Mouse (Mus musculus): ENCODE measurements around the gene Sorl1. TPM values are rescaled to one million over a fixed set of nuclear protein-coding genes. Genes with fewer than 3 reads are reported as not detected.

Gene Sorl1
- polyA plus RNA-seq, 1 experiment: under 0.01 TPM

GRCm38 (mm10) chr9:42109837-42110451 lies 14.2 kb downstream of the Sorl1 start:
- TF ChIP-seq REST (IDR thresholded peaks at IDR 0.05; ENCODE audit: insufficient read depth, insufficient read length): no peak
- peak in 2 of 3 experiments; percentile 50 to 85 for TF ChIP-seq MYOG (IDR thresholded peaks at IDR 0.05; ENCODE audit: control insufficient read depth in 1 of 3, insufficient read depth in 1 of 3, insufficient read length in 2 of 3, low read depth in 2 of 3)
- peak in 2 of 3 experiments; percentile 82 to 83 for TF ChIP-seq MYOD1 (IDR thresholded peaks at IDR 0.05; ENCODE audit: control insufficient read depth in 1 of 3, insufficient read length in 2 of 3, low read depth in 2 of 3)
- H3K4me2 ChIP-seq (ENCODE audit: low read depth): peak overlapping the region; percentile 50
- H3K79me2 ChIP-seq (ENCODE audit: control insufficient read depth, insufficient read depth): no peaks in the 10 kb centered on the region
- H3K27me3 ChIP-seq (ENCODE audit: control insufficient read depth, insufficient read depth, insufficient read length): no peaks in the 10 kb centered on the region
- H3ac ChIP-seq (ENCODE audit: control insufficient read depth, insufficient read length): no peak overlapping the region
- H3K4me3 ChIP-seq: no peak overlapping the region
- no peaks in the 10 kb centered on the region for H3K36me3 ChIP-seq (ENCODE audit: control insufficient read depth, insufficient read depth)

DNA sequence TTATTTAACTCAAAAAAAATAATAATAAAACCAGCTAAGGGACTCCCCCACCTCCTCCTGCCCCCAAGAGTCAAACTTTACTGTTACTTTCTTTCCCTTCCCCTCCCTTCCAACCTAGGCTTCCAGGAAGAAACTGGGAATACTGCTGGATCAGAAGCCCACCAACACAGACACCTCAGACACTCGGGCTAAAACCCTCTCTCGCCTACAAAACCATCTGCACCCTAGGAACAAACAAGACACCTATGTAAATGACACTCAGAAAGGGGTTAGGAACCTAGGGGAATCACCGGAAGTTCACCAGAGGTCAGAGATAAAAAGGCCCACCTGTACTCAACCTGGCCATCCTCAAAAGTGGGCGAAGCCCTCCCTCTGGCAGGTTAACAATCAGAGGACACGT lies 15.0 kb downstream of the Sorl1 start:
- Histone ChIP-seq H3K36me3 (ENCODE audit: control insufficient read depth, insufficient read depth) (no peaks in the 10 kb centered on the region), H3K27me3 (ENCODE audit: control insufficient read depth, insufficient read depth, insufficient read length) (no peaks in the 10 kb centered on the region), H3K4me3 (no peak overlapping the region), H3K4me2 (ENCODE audit: low read depth) (peak overlapping the region; percentile 50), H3ac (ENCODE audit: control insufficient read depth, insufficient read length) (no peak overlapping the region), H3K79me2 (ENCODE audit: control insufficient read depth, insufficient read depth) (no peaks in the 10 kb centered on the region)
- no peak for TF ChIP-seq MAX (IDR thresholded peaks at IDR 0.05; ENCODE audit: low read depth)
- no peak for TF ChIP-seq MYOD1 (IDR thresholded peaks at IDR 0.05; ENCODE audit: control insufficient read depth in 1 of 3, insufficient read length in 2 of 3, low read depth in 2 of 3)
- TF ChIP-seq E2F4 (IDR thresholded peaks at IDR 0.05; ENCODE audit: insufficient read depth): no peak
- no peak for TF ChIP-seq POLR2A (IDR thresholded peaks at IDR 0.05; ENCODE audit: insufficient read length, low read depth)
- TF ChIP-seq MYOG (IDR thresholded peaks at IDR 0.05; ENCODE audit: control insufficient read depth in 1 of 3, insufficient read depth in 1 of 3, insufficient read length in 2 of 3, low read depth in 2 of 3): no peak
- no peak for TF ChIP-seq SRF (IDR thresholded peaks at IDR 0.05; ENCODE audit: control insufficient read depth, insufficient read length, low read depth)
- TF ChIP-seq TCF12 (IDR thresholded peaks at IDR 0.05; ENCODE audit: insufficient read depth, poor library complexity, severe bottlenecking): no peak
- no peak for TF ChIP-seq TCF3 (IDR thresholded peaks at IDR 0.05; ENCODE audit: insufficient read length, low read depth)
- no peak for TF ChIP-seq REST (IDR thresholded peaks at IDR 0.05; ENCODE audit: insufficient read depth, insufficient read length)
- no peak for TF ChIP-seq CEBPB (IDR thresholded peaks at IDR 0.05; ENCODE audit: insufficient read depth, poor library complexity, severe bottlenecking)
- no peak for TF ChIP-seq POLR2AphosphoS2 (IDR thresholded peaks at IDR 0.05; ENCODE audit: insufficient read length, low read depth)
- TF ChIP-seq USF1 (IDR thresholded peaks at IDR 0.05; ENCODE audit: low read depth): no peak

- TF ChIP-seq REST (IDR thresholded peaks at IDR 0.05; ENCODE audit: insufficient read depth, insufficient read length) (no peak), USF1 (IDR thresholded peaks at IDR 0.05; ENCODE audit: low read depth) (peak; percentile 5), MYOD1 (IDR thresholded peaks at IDR 0.05; ENCODE audit: control insufficient read depth in 1 of 3, insufficient read length in 2 of 3, low read depth in 2 of 3) (no peak), E2F4 (IDR thresholded peaks at IDR 0.05; ENCODE audit: insufficient read depth) (no peak)
- Histone ChIP-seq H3K27me3 (ENCODE audit: control insufficient read depth, insufficient read depth, insufficient read length) (no peaks in the 10 kb centered on the region), H3K36me3 (ENCODE audit: control insufficient read depth, insufficient read depth) (no peaks in the 10 kb centered on the region), H3ac (ENCODE audit: control insufficient read depth, insufficient read length) (no peak overlapping the region), H3K79me2 (ENCODE audit: control insufficient read depth, insufficient read depth) (no peaks in the 10 kb centered on the region), H3K4me2 (ENCODE audit: low read depth) (no peak overlapping the region), H3K4me3 (no peak overlapping the region)
These were observed 15.6 kb downstream of the Sorl1 start for GRCm38 (mm10) chr9:42108369-42108951.

GRCm38 (mm10) chr9:42107062-42107461 lies 17.0 kb downstream of the Sorl1 start:
- no peak overlapping the region for H3ac ChIP-seq (ENCODE audit: control insufficient read depth, insufficient read length)
- H3K4me3 ChIP-seq: no peak overlapping the region
- TF ChIP-seq E2F4 (IDR thresholded peaks at IDR 0.05; ENCODE audit: insufficient read depth) (no peak), TCF3 (IDR thresholded peaks at IDR 0.05; ENCODE audit: insufficient read length, low read depth) (no peak)
- H3K4me2 ChIP-seq (ENCODE audit: low read depth): no peak overlapping the region
- H3K36me3 ChIP-seq (ENCODE audit: control insufficient read depth, insufficient read depth): no peaks in the 10 kb centered on the region
- no peaks in the 10 kb centered on the region for H3K79me2 ChIP-seq (ENCODE audit: control insufficient read depth, insufficient read depth)
- no peaks in the 10 kb centered on the region for H3K27me3 ChIP-seq (ENCODE audit: control insufficient read depth, insufficient read depth, insufficient read length)

DNA sequence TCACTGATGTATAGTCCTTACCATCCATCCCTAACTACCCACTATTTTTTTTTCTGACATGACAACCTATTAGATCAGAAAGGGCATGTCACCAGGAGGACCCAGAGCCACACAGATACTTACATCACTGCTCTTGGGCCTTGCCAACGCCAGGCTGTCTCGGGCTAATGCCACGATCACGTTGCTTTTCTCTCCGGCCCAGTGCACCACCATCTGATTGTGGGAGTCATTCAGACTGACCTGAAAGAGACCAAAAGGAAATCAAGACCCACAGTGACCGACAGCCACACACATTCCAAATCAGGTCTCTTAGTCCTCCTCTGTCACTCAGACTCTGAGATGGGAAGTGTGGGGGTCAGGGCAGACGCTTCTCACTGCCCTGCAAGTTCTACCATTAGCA lies 17.8 kb downstream of the Sorl1 start:
- Histone ChIP-seq H3ac (ENCODE audit: control insufficient read depth, insufficient read length) (no peak overlapping the region), H3K4me3 (no peak overlapping the region), H3K27me3 (ENCODE audit: control insufficient read depth, insufficient read depth, insufficient read length) (no peaks in the 10 kb centered on the region), H3K36me3 (ENCODE audit: control insufficient read depth, insufficient read depth) (no peaks in the 10 kb centered on the region), H3K79me2 (ENCODE audit: control insufficient read depth, insufficient read depth) (no peaks in the 10 kb centered on the region), H3K4me2 (ENCODE audit: low read depth) (no peak overlapping the region)
- no peak for TF ChIP-seq POLR2AphosphoS2 (IDR thresholded peaks at IDR 0.05; ENCODE audit: insufficient read length, low read depth)
- TF ChIP-seq MYOG (IDR thresholded peaks at IDR 0.05; ENCODE audit: control insufficient read depth in 1 of 3, insufficient read depth in 1 of 3, insufficient read length in 2 of 3, low read depth in 2 of 3): no peak
- TF ChIP-seq REST (IDR thresholded peaks at IDR 0.05; ENCODE audit: insufficient read depth, insufficient read length): no peak
- no peak for TF ChIP-seq MAX (IDR thresholded peaks at IDR 0.05; ENCODE audit: low read depth)
- TF ChIP-seq MYOD1 (IDR thresholded peaks at IDR 0.05; ENCODE audit: control insufficient read depth in 1 of 3, insufficient read length in 2 of 3, low read depth in 2 of 3): no peak
- TF ChIP-seq POLR2A (IDR thresholded peaks at IDR 0.05; ENCODE audit: insufficient read length, low read depth): no peak
- no peak for TF ChIP-seq USF1 (IDR thresholded peaks at IDR 0.05; ENCODE audit: low read depth)
- TF ChIP-seq E2F4 (IDR thresholded peaks at IDR 0.05; ENCODE audit: insufficient read depth): no peak
- no peak for TF ChIP-seq TCF3 (IDR thresholded peaks at IDR 0.05; ENCODE audit: insufficient read length, low read depth)
- TF ChIP-seq SRF (IDR thresholded peaks at IDR 0.05; ENCODE audit: control insufficient read depth, insufficient read length, low read depth): no peak
- no peak for TF ChIP-seq TCF12 (IDR thresholded peaks at IDR 0.05; ENCODE audit: insufficient read depth, poor library complexity, severe bottlenecking)
- no peak for TF ChIP-seq CEBPB (IDR thresholded peaks at IDR 0.05; ENCODE audit: insufficient read depth, poor library complexity, severe bottlenecking)

Data from myocyte (in vitro differentiated cells).